Mouse (Mus musculus): Measurements from ENCODE around the gene Kcnc1.

Gene Kcnc1

GRCm38 (mm10) chr7:46396231-46396927 is at the start of gene Kcnc1:
Gene Kcnc1 (plus strand): TSS chr7:46396497.
- peak; percentile 54; the same call in 1 of the 2 replicates for ATAC-seq (ENCODE audit: insufficient number of reproducible peaks, low FRiP score, low TSS enrichment)

- no peak for ATAC-seq (ENCODE audit: insufficient number of reproducible peaks, low FRiP score, low TSS enrichment)
These were observed 48.6 kb upstream of the Kcnc1 start for GRCm38 (mm10) chr7:46347692-46348091.

- no peak for ATAC-seq (ENCODE audit: insufficient number of reproducible peaks, low FRiP score, low TSS enrichment)
These were observed 47.5 kb upstream of the Kcnc1 start for GRCm38 (mm10) chr7:46348813-46349212.

GRCm38 (mm10) chr7:46350119-46350702 is 46.1 kb upstream of the Kcnc1 start:
- no peak for ATAC-seq (ENCODE audit: insufficient number of reproducible peaks, low FRiP score, low TSS enrichment)

- ATAC-seq (ENCODE audit: insufficient number of reproducible peaks, low FRiP score, low TSS enrichment): no peak
These were observed 43.5 kb upstream of the Kcnc1 start for GRCm38 (mm10) chr7:46352748-46353147.

GRCm38 (mm10) chr7:46353216-46353615 is 43.1 kb upstream of the Kcnc1 start:
- ATAC-seq (ENCODE audit: insufficient number of reproducible peaks, low FRiP score, low TSS enrichment): no peak

GRCm38 (mm10) chr7:46353875-46354274 is 42.4 kb upstream of the Kcnc1 start:
- no peak for ATAC-seq (ENCODE audit: insufficient number of reproducible peaks, low FRiP score, low TSS enrichment)

GRCm38 (mm10) chr7:46361776-46362175 is 34.5 kb upstream of the Kcnc1 start:
- ATAC-seq (ENCODE audit: insufficient number of reproducible peaks, low FRiP score, low TSS enrichment): no peak

- no peak for ATAC-seq (ENCODE audit: insufficient number of reproducible peaks, low FRiP score, low TSS enrichment)
These were observed 32.1 kb upstream of the Kcnc1 start for GRCm38 (mm10) chr7:46364154-46364553.

GRCm38 (mm10) chr7:46365810-46366209 is 30.5 kb upstream of the Kcnc1 start:
- ATAC-seq (ENCODE audit: insufficient number of reproducible peaks, low FRiP score, low TSS enrichment): no peak

- ATAC-seq (ENCODE audit: insufficient number of reproducible peaks, low FRiP score, low TSS enrichment): no peak
These were observed 25.2 kb upstream of the Kcnc1 start for GRCm38 (mm10) chr7:46371104-46371503.

GRCm38 (mm10) chr7:46376172-46377007 is 19.9 kb upstream of the Kcnc1 start, which contains the start of gene Myod1:
Gene Myod1 (plus strand): TSS chr7:46376474.
- no peak for ATAC-seq (ENCODE audit: insufficient number of reproducible peaks, low FRiP score, low TSS enrichment)

- ATAC-seq (ENCODE audit: insufficient number of reproducible peaks, low FRiP score, low TSS enrichment): no peak
These were observed 19.3 kb upstream of the Kcnc1 start for GRCm38 (mm10) chr7:46377008-46377346.

GRCm38 (mm10) chr7:46378123-46378522 is 18.2 kb upstream of the Kcnc1 start:
- no peak for ATAC-seq (ENCODE audit: insufficient number of reproducible peaks, low FRiP score, low TSS enrichment)

- ATAC-seq (ENCODE audit: insufficient number of reproducible peaks, low FRiP score, low TSS enrichment): no peak
These were observed 17.3 kb upstream of the Kcnc1 start for GRCm38 (mm10) chr7:46378983-46379382.

GRCm38 (mm10) chr7:46380625-46381024 is 15.7 kb upstream of the Kcnc1 start:
- ATAC-seq (ENCODE audit: insufficient number of reproducible peaks, low FRiP score, low TSS enrichment): no peak

- no peak for ATAC-seq (ENCODE audit: insufficient number of reproducible peaks, low FRiP score, low TSS enrichment)
These were observed 8.9 kb upstream of the Kcnc1 start for GRCm38 (mm10) chr7:46387430-46387829.

- ATAC-seq (ENCODE audit: insufficient number of reproducible peaks, low FRiP score, low TSS enrichment): no peak
These were observed 6.7 kb upstream of the Kcnc1 start for GRCm38 (mm10) chr7:46389456-46390085.

- ATAC-seq (ENCODE audit: insufficient number of reproducible peaks, low FRiP score, low TSS enrichment): no peak
These were observed 6.1 kb upstream of the Kcnc1 start for GRCm38 (mm10) chr7:46390226-46390625.

- no peak for ATAC-seq (ENCODE audit: insufficient number of reproducible peaks, low FRiP score, low TSS enrichment)
These were observed 4.6 kb upstream of the Kcnc1 start for GRCm38 (mm10) chr7:46391701-46392100.

GRCm38 (mm10) chr7:46393116-46393515 is 3.2 kb upstream of the Kcnc1 start:
- ATAC-seq (ENCODE audit: insufficient number of reproducible peaks, low FRiP score, low TSS enrichment): peak; percentile 31; the same call in 1 of the 2 replicates
